Mouse (Mus musculus) adipose tissue, adult 10 weeks (tissue): ENCODE measurements around the gene Dusp13. TPM values are rescaled to one million over a fixed set of nuclear protein-coding genes. Genes with fewer than 3 reads are reported as not detected.

ENCODE experiments used
- polyA plus RNA-seq: library from polyadenylated mRNA; stranded (reverse); fragments of 350-450 nt; fragmentation: Illumina TruSeq; extraction: RNeasy Lipid Tissue Mini Kit (QIAGEN cat#74804); gene quantifications from one replicate; pipeline ENCODE4 v1.2.3, GENCODE M21; 2014; ENCODE audit warnings: low read depth, low replicate concordance

Dusp13 gene
- polyA plus RNA-seq = 5.6 TPM

GRCm38 (mm10) chr14:21750881-21751542, at the start of gene Dusp13:
TSS of gene Dusp13 (minus strand) at chr14:21751181.

GRCm38 (mm10) chr14:21750008-21750880, 737 bp downstream of the Dusp13 start, which contains the start of gene Samd8:
TSS of gene Samd8 (plus strand) at chr14:21750531.

GRCm38 (mm10) chr14:21714486-21714885, 36.5 kb downstream of the Dusp13 start, which contains the start of gene Dupd1:
TSS of gene Dupd1 (minus strand) at chr14:21714576.

Other genes with a start within 250 kb of the Dusp13 start
- gene Dupd1, start 36.6 kb downstream of the Dusp13 start, polyA plus RNA-seq = not detected
- 11.6 TPM for gene Samd8, start 650 bp downstream of the Dusp13 start, polyA plus RNA-seq
- gene Vdac2, start 74.1 kb upstream of the Dusp13 start, polyA plus RNA-seq = 234 TPM
- gene Comtd1, start 97.8 kb upstream of the Dusp13 start, polyA plus RNA-seq = 35.7 TPM
- gene Zfp503, start 238.4 kb upstream of the Dusp13 start, polyA plus RNA-seq = 33.6 TPM